Mouse (Mus musculus) yolk sac, embryonic 10.5 days (tissue): ENCODE data around the gene Crygn.

Source experiments
- DNase-seq: peaks from one replicate; pipeline ENCODE4 v3.0.0-alpha.2; 2017; ENCODE audit warnings: low spot score

Gene Crygn

GRCm38 (mm10) chr5:24709962-24710361 lies 47.8 kb downstream of the Crygn start:
- DNase-seq, result no peak

GRCm38 (mm10) chr5:24704615-24705014 lies 53.2 kb downstream of the Crygn start:
- no peak for DNase-seq

- no peak for DNase-seq
Observed at GRCm38 (mm10) chr5:24701271-24701670, 56.5 kb downstream of the Crygn start.
